Mouse (Mus musculus) kidney, postnatal 10 days (tissue): ENCODE results near the gene Shank2.

Source experiments
- DNase-seq: peaks from one replicate; pipeline ENCODE4 v3.0.0; 2021; ENCODE audit warnings: mixed read lengths

The Shank2 gene

GRCm38 (mm10) chr7:144031611-144032010, 29.9 kb downstream of the Shank2 start:
- DNase-seq = no peak

- DNase-seq = no peak
Observed at GRCm38 (mm10) chr7:144037541-144037940, 35.8 kb downstream of the Shank2 start.

- DNase-seq = peak; percentile 58
Observed at GRCm38 (mm10) chr7:144037966-144038669, 36.4 kb downstream of the Shank2 start.

GRCm38 (mm10) chr7:144038741-144039140, 37.0 kb downstream of the Shank2 start:
- DNase-seq = no peak

GRCm38 (mm10) chr7:144040328-144040727, 38.6 kb downstream of the Shank2 start:
- no peak for DNase-seq

GRCm38 (mm10) chr7:144052076-144052475, 50.3 kb downstream of the Shank2 start:
- DNase-seq = peak; percentile 59

- DNase-seq = peak; percentile 43
Observed at GRCm38 (mm10) chr7:144055188-144055587, 53.5 kb downstream of the Shank2 start.

GRCm38 (mm10) chr7:144055702-144056531, 54.2 kb downstream of the Shank2 start:
- peak; percentile 32 for DNase-seq

- no peak for DNase-seq
Observed at GRCm38 (mm10) chr7:144070162-144070949, 68.6 kb downstream of the Shank2 start.

- peak; percentile 20 for DNase-seq
Observed at GRCm38 (mm10) chr7:144072219-144072618, 70.5 kb downstream of the Shank2 start.

GRCm38 (mm10) chr7:144072856-144073255, 71.1 kb downstream of the Shank2 start:
- DNase-seq = no peak

- peak; percentile 82 for DNase-seq
Observed at GRCm38 (mm10) chr7:144074718-144075117, 73.0 kb downstream of the Shank2 start.

GRCm38 (mm10) chr7:144078661-144079060, 76.9 kb downstream of the Shank2 start:
- DNase-seq = peak; percentile 67

GRCm38 (mm10) chr7:144079861-144080260, 78.1 kb downstream of the Shank2 start:
- peak; percentile 19 for DNase-seq

GRCm38 (mm10) chr7:144081448-144081847, 79.7 kb downstream of the Shank2 start:
- DNase-seq = peak; percentile 61

GRCm38 (mm10) chr7:144081963-144082362, 80.2 kb downstream of the Shank2 start:
- peak; percentile 36 for DNase-seq

GRCm38 (mm10) chr7:144087277-144087676, 85.5 kb downstream of the Shank2 start:
- DNase-seq = no peak

GRCm38 (mm10) chr7:144094132-144094531, 92.4 kb downstream of the Shank2 start:
- DNase-seq = no peak

- peak; percentile 30 for DNase-seq
Observed at GRCm38 (mm10) chr7:144097314-144097713, 95.6 kb downstream of the Shank2 start.

- DNase-seq = peak; percentile 26
Observed at GRCm38 (mm10) chr7:144102222-144102980, 100.7 kb downstream of the Shank2 start.

GRCm38 (mm10) chr7:144105952-144106351, 104.2 kb downstream of the Shank2 start:
- DNase-seq = no peak

- DNase-seq = no peak
Observed at GRCm38 (mm10) chr7:144106352-144107011, 104.8 kb downstream of the Shank2 start.
